Mouse (Mus musculus): ENCODE measurements around the gene Eci2. TPM values are rescaled to one million over a fixed set of nuclear protein-coding genes. Genes with fewer than 3 reads are reported as not detected.
A peak's percentile ranks its signal among the peaks of the same experiment; 100 is the strongest.
"Not testable (repeated sequence)": the region's sequence is repeated elsewhere in the genome, so short reads cannot be mapped to it uniquely, and the experiment has no call there.

Gene Eci2
- polyA plus RNA-seq, 1 experiment from 2014 or later: 144 TPM

DNA sequence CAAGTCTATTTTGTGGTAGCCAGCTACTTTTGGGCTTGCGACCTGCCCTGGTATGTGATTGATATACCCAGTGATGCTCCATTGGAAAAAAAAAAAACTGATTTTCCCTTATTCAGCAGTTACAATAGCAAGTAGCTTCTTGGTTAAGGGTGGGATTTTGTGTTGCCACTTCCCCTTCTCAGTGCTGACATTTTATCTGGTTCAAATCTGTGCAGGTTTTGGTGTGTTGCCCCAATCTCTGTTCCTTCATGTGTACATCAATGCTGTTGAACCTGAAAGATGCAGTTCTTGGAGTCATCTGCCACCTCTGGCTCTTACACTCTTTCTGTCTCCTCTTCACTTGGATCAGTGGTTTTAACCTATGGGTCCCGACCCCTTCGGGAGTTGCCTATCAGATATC is 1.5 kb upstream of the Eci2 start:
- Histone ChIP-seq H3K27ac (no peak overlapping the region), H3K9ac (no peak overlapping the region), H3K4me3 (no peak overlapping the region), H3K36me3 (no peaks in the 10 kb centered on the region), H3K27me3 (no peaks in the 10 kb centered on the region), H3K9me3 (no peaks in the 10 kb centered on the region), H3K4me2 (replicated peaks) (no peak overlapping the region), H3K4me1 (no peaks in the 10 kb centered on the region)
- ATAC-seq (ENCODE audit: insufficient number of reproducible peaks, insufficient read depth, low FRiP score, low TSS enrichment): no peak
- 86% methylated on average over 3 of the region's 3 CpGs for WGBS

DNA sequence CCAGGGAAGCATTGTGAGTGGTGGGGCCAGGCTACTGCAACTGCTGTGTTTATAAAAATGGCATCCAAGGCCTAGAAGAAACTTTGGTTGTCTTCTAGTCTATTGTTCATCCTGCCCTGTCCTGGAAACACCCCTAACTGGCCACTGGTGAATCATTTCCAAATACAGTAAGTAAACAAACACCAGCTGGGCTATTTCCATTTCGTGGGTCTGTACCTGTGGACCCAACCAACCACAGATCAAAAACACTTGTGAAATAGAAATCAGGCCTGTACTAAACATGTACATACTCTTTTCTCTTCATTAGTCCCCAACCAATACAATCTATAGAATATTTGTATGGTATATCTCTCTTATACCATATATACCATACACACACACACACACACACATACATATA is 3.5 kb downstream of the Eci2 start:
- not testable (repeated sequence) for H3K27me3 ChIP-seq; H3K4me1 ChIP-seq; H3K36me3 ChIP-seq; H3K9ac ChIP-seq; H3K4me2 ChIP-seq (replicated peaks); H3K27ac ChIP-seq; H3K9me3 ChIP-seq; ATAC-seq (ENCODE audit: insufficient number of reproducible peaks, insufficient read depth, low FRiP score, low TSS enrichment); H3K4me3 ChIP-seq
- 82% methylated on average over 1 of the region's 1 CpGs for WGBS

DNA sequence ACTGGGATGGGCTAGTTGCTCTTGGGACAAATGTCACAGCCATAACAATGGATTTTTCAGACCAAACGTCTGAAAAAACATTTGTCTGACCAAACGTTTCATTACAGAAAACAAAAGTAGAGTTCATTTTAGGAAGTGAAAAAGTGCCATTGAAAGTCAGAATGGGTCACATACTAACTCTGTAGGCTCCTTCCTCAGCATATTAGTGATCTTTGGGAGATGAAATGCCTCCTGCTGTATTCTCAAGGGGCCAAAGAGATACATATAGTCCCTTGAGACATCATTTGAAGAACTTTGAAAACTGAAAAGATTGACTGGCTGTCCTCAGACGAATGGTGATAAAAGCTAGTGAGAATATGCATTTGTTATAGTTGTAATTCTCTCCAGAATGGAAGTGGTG is 6.5 kb downstream of the Eci2 start:
- ATAC-seq (ENCODE audit: insufficient number of reproducible peaks, insufficient read depth, low FRiP score, low TSS enrichment): no peak
- Histone ChIP-seq H3K4me1 (no peaks in the 10 kb centered on the region), H3K9ac (no peak overlapping the region), H3K36me3 (no peaks in the 10 kb centered on the region), H3K9me3 (no peaks in the 10 kb centered on the region), H3K27ac (no peak overlapping the region), H3K4me3 (no peak overlapping the region), H3K4me2 (replicated peaks) (no peak overlapping the region), H3K27me3 (no peaks in the 10 kb centered on the region)
- 68% methylated on average over 3 of the region's 3 CpGs for WGBS

DNA sequence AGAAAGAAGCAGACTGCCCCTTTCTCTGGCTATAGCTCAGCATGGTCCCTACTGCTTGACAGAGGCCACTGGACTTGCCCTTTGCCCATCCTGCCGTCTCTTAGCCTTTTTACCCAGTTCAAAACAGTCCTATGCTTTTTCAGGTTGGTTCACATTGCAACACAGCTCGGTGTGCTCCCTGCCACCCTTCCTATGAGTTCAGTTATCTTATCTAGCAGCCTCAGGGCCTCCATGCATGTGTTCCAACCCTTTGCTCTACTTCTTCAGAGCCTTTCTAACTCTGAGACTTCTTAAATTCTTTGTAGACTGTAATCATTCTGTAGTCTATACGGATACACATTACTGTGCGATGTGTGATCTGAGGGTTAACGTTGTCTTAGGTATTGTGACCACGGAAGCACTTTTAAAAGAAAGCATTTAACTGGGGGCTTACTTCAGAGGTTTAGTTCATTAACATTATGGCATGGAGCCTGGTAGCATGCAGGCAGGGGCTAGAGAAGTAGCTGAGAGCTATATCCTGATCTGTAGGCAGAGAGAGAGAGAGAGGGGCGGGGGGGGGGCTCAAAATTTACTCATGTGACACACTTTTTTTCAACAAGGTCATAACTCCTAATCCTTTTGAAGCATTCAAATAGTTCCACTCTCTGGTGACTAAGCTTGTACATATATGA is 7.9 kb downstream of the Eci2 start:
- H3K4me2 ChIP-seq (replicated peaks): no peak overlapping the region
- WGBS: 88% methylated on average over 7 of the region's 7 CpGs

DNA sequence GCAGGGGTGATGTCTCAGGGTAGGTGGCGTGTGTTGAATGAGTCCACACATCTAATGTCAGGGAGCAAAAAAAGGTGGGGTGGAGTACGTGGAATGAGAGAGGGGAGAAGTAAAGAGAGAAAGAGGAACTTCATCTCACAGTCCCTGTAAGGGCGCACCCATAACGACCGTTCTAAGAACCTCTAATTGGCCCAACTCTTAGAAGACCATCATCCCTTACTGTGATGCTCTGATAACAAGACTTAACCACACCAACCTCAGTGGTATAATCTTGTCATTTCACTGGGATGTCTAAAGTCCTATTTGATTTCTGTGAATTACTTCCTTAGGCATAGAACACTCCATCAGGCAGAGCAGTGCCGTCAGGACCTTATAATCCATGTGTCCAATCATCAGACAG is 9.5 kb downstream of the Eci2 start:
- Histone ChIP-seq H3K4me1 (no peaks in the 10 kb centered on the region), H3K4me3 (no peak overlapping the region), H3K9me3 (no peaks in the 10 kb centered on the region), H3K27me3 (no peaks in the 10 kb centered on the region), H3K36me3 (no peaks in the 10 kb centered on the region), H3K27ac (no peak overlapping the region), H3K9ac (no peak overlapping the region), H3K4me2 (replicated peaks) (no peak overlapping the region)
- 85% methylated on average over 6 of the region's 6 CpGs for whole genome bisulfite sequencing
- no peak for ATAC-seq (ENCODE audit: insufficient number of reproducible peaks, insufficient read depth, low FRiP score, low TSS enrichment)

More for the DNA sequence above, 7.9 kb downstream of the Eci2 start:
- ATAC-seq (ENCODE audit: insufficient number of reproducible peaks, insufficient read depth, low FRiP score, low TSS enrichment): no peak
- Histone ChIP-seq H3K27me3 (no peaks in the 10 kb centered on the region), H3K9me3 (no peaks in the 10 kb centered on the region), H3K9ac (no peak overlapping the region), H3K4me3 (no peak overlapping the region), H3K36me3 (no peaks in the 10 kb centered on the region), H3K4me1 (no peaks in the 10 kb centered on the region), H3K27ac (no peak overlapping the region)

DNA sequence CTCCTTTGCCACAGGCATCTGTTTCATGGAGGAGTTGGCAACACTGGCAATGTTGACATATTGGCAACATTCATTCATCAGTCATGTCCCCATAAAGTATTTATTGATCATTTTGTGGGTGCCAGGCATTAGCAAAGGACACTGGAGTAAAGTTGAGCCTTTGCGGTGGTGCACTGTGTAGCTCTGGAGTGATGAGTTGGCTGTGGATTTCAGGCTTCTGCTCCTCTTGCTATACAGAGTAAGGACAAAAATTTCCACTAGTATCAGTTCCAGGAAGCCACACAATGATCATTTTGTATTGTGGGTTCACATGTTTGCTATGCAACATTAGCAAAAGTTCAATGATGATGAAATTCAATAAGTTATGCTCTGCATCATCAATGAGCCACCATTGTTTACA is 10.8 kb downstream of the Eci2 start:
- Histone ChIP-seq H3K36me3 (no peaks in the 10 kb centered on the region), H3K4me3 (no peak overlapping the region), H3K27me3 (no peaks in the 10 kb centered on the region), H3K4me1 (no peaks in the 10 kb centered on the region), H3K4me2 (replicated peaks) (no peak overlapping the region), H3K9ac (no peak overlapping the region), H3K9me3 (no peaks in the 10 kb centered on the region), H3K27ac (no peak overlapping the region)
- ATAC-seq (ENCODE audit: insufficient number of reproducible peaks, insufficient read depth, low FRiP score, low TSS enrichment): no peak
- 94% methylated on average over 1 of the region's 1 CpGs for WGBS

DNA sequence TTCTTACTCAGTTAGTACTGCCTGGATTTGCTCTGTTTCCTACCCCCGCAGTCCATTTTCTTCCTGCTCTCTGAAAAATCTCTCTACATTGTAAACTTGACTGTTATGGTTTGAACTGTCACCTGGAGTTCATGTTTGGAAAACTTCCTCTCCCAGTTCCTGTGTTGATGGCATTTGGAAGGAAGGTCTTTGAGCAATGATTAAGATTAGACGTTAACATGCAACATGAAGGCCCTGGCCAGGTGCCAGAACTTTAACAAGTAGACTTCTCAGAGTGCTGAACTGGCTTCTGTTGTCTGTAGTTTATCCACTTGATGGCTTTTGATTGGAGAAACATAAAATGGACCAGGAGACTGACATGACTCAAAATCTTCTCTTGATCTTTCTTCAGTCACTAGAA is 31.0 kb downstream of the Eci2 start:
- no peak overlapping the region for H3K4me3 ChIP-seq
- H3K4me2 ChIP-seq (replicated peaks): no peak overlapping the region
- H3K4me1 ChIP-seq: peaks cover 12% of the 10 kb centered on the region; the same call in 1 of the 2 replicates
- H3K27me3 ChIP-seq: no peaks in the 10 kb centered on the region
- no peak overlapping the region for H3K27ac ChIP-seq
- WGBS: 77% methylated on average over 2 of the region's 2 CpGs
- H3K9me3 ChIP-seq: 0 out of 2 replicates have a peak, but pooled peaks cover 4% of the 10 kb centered on the region
- ATAC-seq (ENCODE audit: insufficient number of reproducible peaks, insufficient read depth, low FRiP score, low TSS enrichment): no peak
- H3K36me3 ChIP-seq: no peaks in the 10 kb centered on the region
- no peak overlapping the region for H3K9ac ChIP-seq

DNA sequence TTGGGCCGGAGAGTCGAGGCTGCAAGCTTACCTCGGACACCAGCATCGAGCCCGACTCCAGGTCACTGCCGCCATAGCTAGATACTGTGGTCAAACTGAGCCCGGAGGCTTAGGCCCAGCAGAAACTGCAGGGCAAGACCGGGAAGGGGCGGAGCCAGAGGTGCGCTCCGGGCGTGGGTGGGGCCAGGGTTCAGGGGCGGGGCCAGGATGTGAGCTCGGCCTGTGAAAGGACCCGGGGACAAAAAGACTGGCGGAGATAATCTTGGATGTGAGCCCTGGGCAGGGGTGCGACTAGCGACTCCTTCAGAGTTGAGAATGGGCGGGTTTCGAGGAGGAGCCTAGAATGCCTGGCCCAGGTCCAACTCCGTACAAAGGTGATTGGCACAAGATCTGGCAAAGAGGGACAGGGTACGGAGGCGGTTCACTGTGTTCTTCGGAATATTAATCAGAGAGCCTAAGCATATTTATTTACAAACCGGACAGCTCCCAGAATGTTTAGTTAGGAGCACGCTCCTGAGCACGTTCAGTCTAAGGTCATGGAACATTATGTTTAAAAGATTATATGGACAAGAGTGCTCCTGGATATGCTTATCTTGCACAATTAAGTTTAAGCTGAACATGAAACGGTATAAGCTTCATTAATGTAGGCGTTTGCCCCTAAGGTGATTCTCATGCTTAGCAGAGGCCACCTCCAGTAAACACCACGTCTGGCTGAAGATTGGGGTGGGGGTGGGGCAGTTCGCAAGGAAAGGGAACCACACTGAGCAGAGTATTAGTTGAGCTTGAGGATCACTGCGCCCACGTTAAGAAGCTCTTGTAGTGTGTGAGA is 32.7 kb downstream of the Eci2 start:
- peak; percentile 96 for ATAC-seq (ENCODE audit: insufficient number of reproducible peaks, insufficient read depth, low FRiP score, low TSS enrichment)
- peak overlapping the region; percentile 60 for H3K4me3 ChIP-seq
- no peaks in the 10 kb centered on the region for H3K27me3 ChIP-seq
- H3K9me3 ChIP-seq: 0 out of 2 replicates have a peak, but pooled peaks cover 4% of the 10 kb centered on the region
- peak overlapping the region; percentile 59 for H3K4me2 ChIP-seq (replicated peaks)
- H3K36me3 ChIP-seq: peaks cover 11% of the 10 kb centered on the region
- peaks cover 12% of the 10 kb centered on the region; the same call in 1 of the 2 replicates for H3K4me1 ChIP-seq
- H3K9ac ChIP-seq: peak overlapping the region; percentile 78
- peak overlapping the region; percentile 77 for H3K27ac ChIP-seq
- under 1% methylated on average over 33 of the region's 33 CpGs for WGBS

DNA sequence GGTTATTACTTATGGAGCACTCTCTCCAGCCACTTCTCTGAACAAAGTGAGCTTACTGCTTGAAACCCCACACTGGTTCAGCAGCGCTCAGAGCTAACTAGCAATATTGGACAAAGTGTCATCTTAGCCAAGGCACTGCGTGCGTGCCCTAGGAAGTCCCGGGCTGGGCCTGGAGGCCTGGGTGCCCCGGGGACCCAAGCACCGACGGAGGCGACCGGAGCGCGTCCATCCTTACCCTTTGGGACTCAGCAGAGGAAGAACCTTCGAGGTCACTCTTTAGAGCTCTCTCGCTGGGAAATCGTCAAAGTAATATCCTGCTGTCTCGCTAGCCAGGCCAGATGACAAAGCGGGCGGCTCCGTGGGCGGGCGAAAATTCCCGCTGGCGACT is 33.3 kb downstream of the Eci2 start:
- peaks cover 18% of the 10 kb centered on the region for H3K36me3 ChIP-seq
- ATAC-seq (ENCODE audit: insufficient number of reproducible peaks, insufficient read depth, low FRiP score, low TSS enrichment): peak; percentile 38
- H3K9ac ChIP-seq: peak overlapping the region; percentile 78
- H3K27ac ChIP-seq: peak overlapping the region; percentile 77
- 1% methylated on average over 22 of the region's 22 CpGs for WGBS
- 0 out of 2 replicates have a peak, but pooled peaks cover 4% of the 10 kb centered on the region for H3K9me3 ChIP-seq
- peak overlapping the region; percentile 59 for H3K4me2 ChIP-seq (replicated peaks)
- H3K4me1 ChIP-seq: peaks cover 12% of the 10 kb centered on the region; the same call in 1 of the 2 replicates
- H3K27me3 ChIP-seq: no peaks in the 10 kb centered on the region
- H3K4me3 ChIP-seq: peak overlapping the region; percentile 60

DNA sequence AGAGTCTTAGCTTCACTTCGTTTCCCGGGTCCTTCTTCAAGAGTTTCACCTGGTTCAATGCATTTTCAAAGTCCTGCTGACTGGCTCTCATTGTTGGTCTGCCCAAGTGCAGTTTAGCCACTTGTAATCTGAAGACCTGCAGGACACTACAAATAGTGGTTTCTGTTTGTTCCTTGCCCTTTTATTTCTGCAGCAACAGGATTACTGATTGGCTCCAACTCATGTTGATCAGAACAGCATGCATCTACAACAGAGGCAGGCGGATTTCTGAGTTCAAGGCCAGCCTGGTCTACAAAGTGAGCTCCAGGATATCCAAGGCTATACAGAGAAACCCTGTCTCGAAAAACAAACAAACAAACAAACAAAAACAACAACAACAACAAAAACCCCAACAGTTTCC is 33.8 kb downstream of the Eci2 start:
- H3K36me3 ChIP-seq: peaks cover 23% of the 10 kb centered on the region
- 75% methylated on average over 4 of the region's 4 CpGs for WGBS
- H3K4me1 ChIP-seq: peaks cover 12% of the 10 kb centered on the region; the same call in 1 of the 2 replicates
- H3K9ac ChIP-seq: peak overlapping the region; percentile 78; the same call in 1 of the 2 replicates
- H3K4me3 ChIP-seq: peak overlapping the region; percentile 60
- H3K9me3 ChIP-seq: no peaks in the 10 kb centered on the region
- peak overlapping the region; percentile 59 for H3K4me2 ChIP-seq (replicated peaks)
- H3K27me3 ChIP-seq: no peaks in the 10 kb centered on the region
- no peak for ATAC-seq (ENCODE audit: insufficient number of reproducible peaks, insufficient read depth, low FRiP score, low TSS enrichment)
- H3K27ac ChIP-seq: no peak overlapping the region; the same call in 1 of the 2 replicates

DNA sequence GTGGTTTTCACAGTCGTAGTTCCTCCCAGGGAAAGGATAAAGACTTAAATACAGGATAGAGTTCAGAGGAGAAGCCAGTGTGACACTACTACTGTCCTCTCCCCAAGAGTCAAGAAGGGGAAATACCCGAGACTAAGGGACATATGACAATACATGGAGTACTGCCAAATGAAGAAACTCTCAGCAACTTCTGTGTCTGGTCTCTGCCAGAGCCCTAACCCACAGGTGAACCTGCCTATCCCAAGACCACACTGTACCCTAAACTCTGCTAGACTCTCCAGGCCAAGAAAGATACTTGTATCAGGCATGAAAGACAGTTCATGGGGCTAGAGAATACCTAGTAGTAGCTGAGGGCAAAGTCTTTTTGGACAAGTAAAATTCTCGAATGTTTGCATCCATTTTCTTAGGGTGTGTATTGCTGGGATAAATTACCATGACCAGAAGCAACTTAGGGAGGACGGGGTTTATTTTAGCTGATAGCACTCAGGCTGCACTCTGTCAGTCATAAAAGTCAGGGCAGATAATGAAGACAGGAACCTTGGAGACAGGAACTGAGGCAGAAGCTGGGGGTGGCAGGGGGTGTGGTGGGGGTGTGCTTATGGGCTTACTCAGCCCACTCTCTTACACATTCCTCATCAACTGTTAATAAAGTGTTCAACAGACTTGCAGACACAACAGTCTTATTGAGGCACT is 35.2 kb downstream of the Eci2 start:
- H3K4me1 ChIP-seq: peaks cover 12% of the 10 kb centered on the region; the same call in 1 of the 2 replicates
- H3K4me3 ChIP-seq: no peak overlapping the region
- no peak overlapping the region for H3K27ac ChIP-seq
- ATAC-seq (ENCODE audit: insufficient number of reproducible peaks, insufficient read depth, low FRiP score, low TSS enrichment): no peak
- H3K9ac ChIP-seq: no peak overlapping the region
- H3K36me3 ChIP-seq: peaks cover 36% of the 10 kb centered on the region
- H3K9me3 ChIP-seq: no peaks in the 10 kb centered on the region
- no peaks in the 10 kb centered on the region for H3K27me3 ChIP-seq
- no peak overlapping the region for H3K4me2 ChIP-seq (replicated peaks)
- 69% methylated on average over 4 of the region's 4 CpGs for WGBS
